Mouse (Mus musculus) erythroblast, adult 5-6 weeks (primary cell): ENCODE data around the gene Btbd35f9. TPM values are rescaled to one million over a fixed set of nuclear protein-coding genes. Genes with fewer than 3 reads are reported as not detected.
"Not testable (repeated sequence)": the region's sequence is repeated elsewhere in the genome, so short reads cannot be mapped to it uniquely, and the experiment has no call there.

Source experiments
- ATAC-seq: replicated peaks from 2 replicates; pipeline ENCODE4 v1.8.0; 2016; ENCODE audit warnings: moderate number of reproducible peaks, mild to moderate bottlenecking, moderate TSS enrichment, inconsistent platforms; ENCODE audit not compliant: poor library complexity, low FRiP score, severe bottlenecking
- total RNA-seq, 2 experiments: library from RNA; stranded (forward) in 1 of 2; stranded (reverse) in 1 of 2; fragments of 150-400 nt in 1 of 2; fragments of 200-764, 138-1000 nt in 1 of 2; gene quantifications; 2 replicates each; pipeline versions ENCODE4 v1.2.3 to v1.2.4; 2015 to 2017; ENCODE audit warnings: low replicate concordance in 2 of 2

The Btbd35f9 gene
- total RNA-seq (2015; ENCODE audit: low replicate concordance) (not detected in 2 replicates), total RNA-seq (2017; ENCODE audit: low replicate concordance) (not detected in 2 replicates)

DNA sequence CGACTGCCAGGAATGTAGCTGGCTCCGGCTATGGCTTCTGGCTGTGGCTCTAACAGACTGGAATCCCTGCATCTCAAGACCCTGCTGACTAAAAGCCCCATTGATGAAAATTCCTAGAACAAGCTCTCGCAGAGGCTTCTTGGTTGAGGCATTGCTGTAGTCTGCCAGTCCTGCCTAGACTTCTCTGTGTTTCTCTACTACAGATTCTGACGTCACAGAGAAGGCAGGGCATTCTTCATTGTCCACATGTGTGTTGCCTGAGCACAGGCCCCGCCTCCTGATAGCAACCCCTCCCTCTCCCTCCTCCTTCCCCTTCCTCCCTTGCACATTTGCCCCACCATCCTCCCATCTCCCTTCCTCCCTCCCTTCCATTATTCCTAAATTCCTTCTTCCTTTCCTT is at the start of gene Btbd35f9:
Gene Btbd35f9 (minus strand): TSS at position 101 of the 400 bp plus-strand sequence.
- not testable (repeated sequence) for ATAC-seq

Other genes starting within 250 kb of the Btbd35f9 start
- gene Btbd35f6, start 205.0 kb downstream of the Btbd35f9 start, total RNA-seq (2015; ENCODE audit: low replicate concordance), result not detected in 2 replicates
- not detected in 2 replicates for gene Btbd35f6, start 205.0 kb downstream of the Btbd35f9 start, total RNA-seq (2017; ENCODE audit: low replicate concordance)
- not detected in 2 replicates for gene Gm21870, start 174.7 kb downstream of the Btbd35f9 start, total RNA-seq (2015; ENCODE audit: low replicate concordance)
- not detected in 2 replicates for gene Gm21870, start 174.7 kb downstream of the Btbd35f9 start, total RNA-seq (2017; ENCODE audit: low replicate concordance)
- gene Spin2g, start 77.2 kb upstream of the Btbd35f9 start, total RNA-seq (2015; ENCODE audit: low replicate concordance), result not detected in 2 replicates
- not detected in 2 replicates for gene Spin2g, start 77.2 kb upstream of the Btbd35f9 start, total RNA-seq (2017; ENCODE audit: low replicate concordance)